Mouse (Mus musculus): ENCODE measurements around the gene Mtch1.
"Not testable (repeated sequence)": the region's sequence is repeated elsewhere in the genome, so short reads cannot be mapped to it uniquely, and the experiment has no call there.

Gene Mtch1

GRCm38 (mm10) chr17:29332186-29332685, 15.5 kb downstream of the Mtch1 start:
- no peak for DNase-seq

GRCm38 (mm10) chr17:29330671-29331410, 16.9 kb downstream of the Mtch1 start:
- peak; percentile 75 to 77 for DNase-seq

GRCm38 (mm10) chr17:29330221-29330620, 17.5 kb downstream of the Mtch1 start:
- DNase-seq, result peak in 1 of 2 experiments; percentile 41

DNA sequence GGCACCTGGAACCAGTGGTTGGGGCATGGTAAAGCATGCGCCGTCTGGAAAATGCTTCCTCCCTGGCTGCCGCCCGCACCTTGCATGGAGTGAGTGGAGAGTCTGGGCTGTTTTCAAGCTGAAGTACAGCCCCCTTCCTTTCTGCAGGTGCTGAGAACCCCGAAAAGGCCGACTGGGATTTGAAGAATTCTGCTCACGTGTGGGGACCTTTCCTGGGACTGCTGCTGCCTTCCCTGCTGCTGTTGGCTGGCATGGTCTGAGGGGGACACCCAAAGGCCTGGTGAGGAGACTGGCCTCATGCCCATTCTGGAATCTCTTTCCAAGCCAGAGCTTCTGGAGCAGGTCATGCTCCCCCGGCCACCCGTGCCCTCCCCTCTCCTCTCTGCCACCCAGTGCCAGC, 20.0 kb downstream of the Mtch1 start:
- no peak for DNase-seq

- peak in 1 of 2 experiments; percentile 34 for DNase-seq
Observed at GRCm38 (mm10) chr17:29326531-29327529, 20.9 kb downstream of the Mtch1 start.

DNA sequence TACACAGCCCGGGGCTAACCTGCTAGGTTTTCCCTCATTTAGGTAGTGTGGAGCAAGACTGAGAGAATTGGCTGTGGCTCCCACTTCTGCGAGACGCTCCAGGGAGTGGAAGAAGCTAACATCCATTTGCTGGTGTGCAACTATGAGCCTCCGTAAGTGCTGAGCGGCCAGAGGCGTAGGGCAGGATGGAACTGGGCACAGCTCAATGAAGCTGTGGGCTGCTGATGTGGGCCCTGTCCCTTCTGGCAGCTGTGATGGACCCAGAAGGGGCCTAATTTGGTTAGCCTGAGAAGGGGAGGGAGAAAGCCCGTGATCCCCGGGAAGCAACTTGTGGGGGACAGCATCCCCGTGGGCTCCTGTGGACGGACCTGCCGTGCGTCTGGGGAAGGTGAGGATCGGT, 21.9 kb downstream of the Mtch1 start:
- peak in 1 of 2 experiments; percentile 3 for DNase-seq

DNA sequence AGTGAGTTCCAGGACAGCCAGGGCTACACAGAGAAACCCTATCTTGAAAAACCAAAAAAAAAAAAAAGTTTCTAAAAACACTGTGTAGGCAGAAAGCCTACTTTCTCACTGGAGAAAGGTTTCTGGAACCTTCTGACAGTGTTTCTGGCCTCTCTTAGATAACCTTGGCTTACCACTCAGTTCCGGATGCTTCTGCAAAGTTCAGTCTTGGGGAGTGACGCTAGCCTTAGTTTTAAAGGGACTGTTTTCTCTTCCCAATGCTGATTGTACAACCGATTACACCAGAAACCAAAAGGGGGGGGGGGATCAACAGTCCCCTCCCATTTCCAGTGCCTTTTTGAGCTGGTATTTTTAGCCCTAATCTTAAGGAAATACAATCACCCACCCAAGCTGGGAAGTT, 24.1 kb downstream of the Mtch1 start:
- no peak for DNase-seq

GRCm38 (mm10) chr17:29322603-29322962, 25.2 kb downstream of the Mtch1 start:
- DNase-seq, result no peak

- DNase-seq, result no peak
Observed at GRCm38 (mm10) chr17:29321765-29322602, 25.8 kb downstream of the Mtch1 start.

- DNase-seq, result no peak
Observed at GRCm38 (mm10) chr17:29319881-29320639, 27.7 kb downstream of the Mtch1 start.

DNA sequence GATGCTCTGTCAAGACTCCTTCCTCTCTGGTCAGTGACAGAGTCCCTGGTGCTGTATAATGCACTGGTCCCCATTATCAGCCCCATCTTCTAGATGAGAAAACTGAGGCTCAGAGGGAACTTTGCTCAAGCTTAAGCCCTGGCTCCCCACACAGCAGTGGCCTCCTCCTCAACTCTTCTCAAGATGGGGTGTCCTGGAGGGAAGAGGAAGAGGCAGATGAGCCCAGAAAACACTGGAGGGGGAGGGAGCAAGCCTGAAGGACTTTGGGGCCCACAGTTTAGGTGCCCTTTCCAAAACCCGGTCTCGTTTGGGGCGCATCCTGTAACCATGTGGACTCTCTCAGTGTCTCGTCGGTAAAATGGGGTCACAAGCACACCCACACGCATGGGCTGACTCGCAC, 28.3 kb downstream of the Mtch1 start:
- no peak for DNase-seq

- DNase-seq, result no peak
Observed at GRCm38 (mm10) chr17:29318731-29319250, 28.9 kb downstream of the Mtch1 start.

GRCm38 (mm10) chr17:29317380-29317779, 30.4 kb downstream of the Mtch1 start, which contains the start of gene Pi16:
TSS of gene Pi16 (plus strand) at chr17:29317680.
- DNase-seq, result not testable (repeated sequence)

DNA sequence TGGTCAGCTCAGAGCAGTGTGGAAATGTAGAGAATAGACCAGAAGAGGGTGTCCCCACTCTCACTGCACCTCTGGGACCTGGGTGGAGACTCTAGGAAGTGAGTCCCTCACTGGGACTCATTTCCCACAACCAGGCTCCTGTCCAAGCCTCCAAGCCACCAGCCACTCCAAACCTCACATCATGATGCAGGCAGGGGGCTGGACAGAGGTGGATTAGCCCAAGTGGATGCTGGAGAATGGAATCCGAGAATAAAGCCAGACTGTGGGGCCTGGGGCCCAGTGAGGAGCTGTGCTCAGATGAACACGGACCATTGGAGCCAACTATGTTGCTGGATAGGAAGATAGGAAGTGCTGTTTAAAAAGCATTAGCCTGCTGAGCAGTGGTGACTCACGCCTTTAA, 30.8 kb downstream of the Mtch1 start:
- no peak for DNase-seq

GRCm38 (mm10) chr17:29315672-29316465, 31.9 kb downstream of the Mtch1 start:
- DNase-seq, result no peak

GRCm38 (mm10) chr17:29313300-29313699, 34.4 kb downstream of the Mtch1 start:
- DNase-seq, result no peak

DNA sequence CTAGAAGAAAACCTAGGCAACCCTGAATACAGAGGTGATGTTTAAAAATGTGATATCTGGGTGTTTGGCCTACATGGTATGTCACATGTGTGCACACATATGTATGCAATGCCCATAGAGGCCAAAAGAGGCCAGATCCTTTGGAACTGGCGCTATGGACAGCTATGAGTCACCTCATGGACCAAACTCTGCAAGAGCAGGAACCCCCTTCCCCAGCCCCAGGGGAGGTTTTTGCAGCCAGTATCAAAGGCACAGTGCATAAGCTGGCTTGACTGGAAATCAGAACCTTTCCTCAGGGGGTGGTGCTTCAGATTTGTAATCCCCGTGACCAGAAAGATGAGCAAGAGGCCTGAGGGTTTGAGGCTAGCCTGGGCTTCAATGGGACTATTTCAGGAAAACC, 35.7 kb downstream of the Mtch1 start:
- DNase-seq, result no peak

DNA sequence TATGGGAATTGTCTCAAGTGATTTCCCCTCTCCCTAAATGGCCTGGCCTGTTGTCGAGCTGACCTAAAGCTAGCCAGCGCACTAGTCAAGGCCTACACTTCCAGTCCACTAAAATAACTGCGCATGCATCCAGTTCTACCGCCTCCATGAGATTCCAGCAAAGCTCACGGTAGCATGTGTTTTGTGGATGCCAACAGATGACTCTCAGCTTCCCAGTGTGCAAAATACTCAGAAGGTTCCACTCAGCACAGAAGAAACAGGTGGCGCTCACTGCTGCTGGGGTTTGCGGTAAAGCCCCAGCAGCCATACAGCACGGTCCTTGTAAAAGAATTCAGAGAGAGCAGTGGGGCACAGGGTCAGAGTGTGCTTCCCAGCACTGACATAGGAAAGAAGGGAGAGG, 36.1 kb downstream of the Mtch1 start:
- no peak for DNase-seq

DNA sequence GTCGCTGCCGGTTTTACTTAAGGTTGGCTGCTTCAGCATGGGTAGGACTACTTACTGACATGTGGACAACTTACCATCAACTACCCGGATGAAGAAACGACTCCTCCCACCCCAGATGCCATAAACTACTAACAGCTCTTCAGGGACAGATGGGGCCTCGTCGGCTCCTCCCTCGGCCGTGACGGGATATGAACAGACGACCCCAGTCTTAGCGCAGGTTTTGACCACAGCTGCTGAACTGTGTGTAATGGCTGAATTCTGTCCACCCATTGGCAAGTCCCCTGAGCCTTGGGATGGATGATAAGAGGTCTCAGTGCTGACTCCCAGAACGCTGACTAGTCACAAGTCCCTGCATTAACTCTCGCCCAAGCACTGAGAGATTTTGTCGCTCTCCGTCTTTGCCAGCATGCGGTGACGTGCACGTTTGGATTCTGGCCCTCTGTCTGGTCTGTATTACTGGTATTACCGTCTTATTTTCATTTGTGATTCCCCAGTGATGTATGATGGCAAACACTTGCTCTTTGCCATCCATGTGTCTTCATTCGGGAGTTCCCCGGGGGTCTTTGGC, 37.6 kb downstream of the Mtch1 start:
- no peak for DNase-seq

GRCm38 (mm10) chr17:29305871-29306270, 41.9 kb downstream of the Mtch1 start:
- DNase-seq, result peak in 1 of 2 experiments; percentile 38
